Mouse (Mus musculus) bone marrow, adult 2 months (tissue): Measurements from ENCODE around the gene 2200002D01Rik. TPM values are rescaled to one million over a fixed set of nuclear protein-coding genes. Genes with fewer than 3 reads are reported as not detected.

ENCODE experiments used
- H3K27ac ChIP-seq: fragments of 200-500 bp; 2 replicates; pipeline ENCODE4 v1.5.1; 2012; ENCODE audit warnings: low read depth, mild to moderate bottlenecking, control low read depth, inconsistent platforms, low read length; ENCODE audit not compliant: control insufficient read depth, poor library complexity, insufficient read depth
- H3K4me1 ChIP-seq: fragments of 200-500 bp; 2 replicates; pipeline ENCODE4 v1.6.1; 2011; ENCODE audit warnings: low read length; ENCODE audit not compliant: control insufficient read depth, insufficient read depth
- H3K4me3 ChIP-seq: fragments of 200-500 bp; replicated peaks from 2 replicates; pipeline ENCODE3; 2011; ENCODE audit warnings: mild to moderate bottlenecking, low read depth, low read length, control low read depth; ENCODE audit not compliant: control insufficient read depth
- CTCF ChIP-seq: fragments of 200-500 bp; IDR thresholded peaks from 2 replicates; pipeline ENCODE4 v1.5.1; 2011; ENCODE audit warnings: low read length, control low read depth; ENCODE audit not compliant: control insufficient read depth, insufficient read depth
- POLR2A ChIP-seq: fragments of 200-500 bp; IDR thresholded peaks from 2 replicates; pipeline ENCODE4 v1.6.1; 2011; ENCODE audit warnings: low read depth, mild to moderate bottlenecking, control low read depth, low read length, borderline replicate concordance; ENCODE audit not compliant: control insufficient read depth
- WGBS: fragments of 180-500 bp; shearing (Covaris S2); methylation state at CpG from one replicate; pipeline ENCODE4 v1.1.7; 2018; 5-methylcytosine and 5-hydroxymethylcytosine counted together
- polyA plus RNA-seq: library from polyadenylated mRNA; stranded (reverse); fragments of >200 nt; gene quantifications from 2 replicates; pipeline ENCODE4 v1.2.4, GENCODE M21; 2011; ENCODE audit warnings: low replicate concordance; ENCODE audit not compliant: missing spikeins, insufficient read depth, insufficient read length

The 2200002D01Rik gene
- polyA plus RNA-seq, 1 experiment: 18.7 TPM

- Histone ChIP-seq H3K4me3 (no peak overlapping the region), H3K4me1 (no peaks in the 10 kb centered on the region; the same call in 1 of the 2 replicates), H3K27ac (no peak overlapping the region)
- no peak for TF ChIP-seq POLR2A
- TF ChIP-seq CTCF: no peak
- 79% methylated on average over 4 of the region's 4 CpGs for WGBS
Observed at GRCm38 (mm10) chr7:29236593-29236992, 11.7 kb downstream of the 2200002D01Rik start.

- no peak overlapping the region for H3K4me3 ChIP-seq
- H3K4me1 ChIP-seq: no peaks in the 10 kb centered on the region; the same call in 1 of the 2 replicates
- TF ChIP-seq CTCF (peak; percentile 32; the same call in 1 of the 2 replicates), POLR2A (no peak)
- 85% methylated on average over 5 of the region's 5 CpGs for WGBS
- no peak overlapping the region for H3K27ac ChIP-seq
Observed at GRCm38 (mm10) chr7:29234661-29235060, 13.6 kb downstream of the 2200002D01Rik start.

- WGBS: 23% methylated on average over 6 of the region's 6 CpGs
- H3K27ac ChIP-seq: no peak overlapping the region
- no peaks in the 10 kb centered on the region; the same call in 1 of the 2 replicates for H3K4me1 ChIP-seq
- no peak overlapping the region for H3K4me3 ChIP-seq
- no peak for TF ChIP-seq POLR2A
Observed at GRCm38 (mm10) chr7:29233745-29234144, 14.5 kb downstream of the 2200002D01Rik start.

GRCm38 (mm10) chr7:29232247-29233013 lies 15.8 kb downstream of the 2200002D01Rik start, which contains the start of gene Kcnk6:
Gene Kcnk6, minus strand, starts transcription at chr7:29232515.
- Histone ChIP-seq H3K27ac (peak within 1 kb of the TSS; percentile 58; the same call in 1 of the 2 replicates), H3K4me3 (peak within 1 kb of the TSS; percentile 92), H3K4me1 (no peaks in the 10 kb centered on the region; the same call in 1 of the 2 replicates)
- WGBS: under 1% methylated on average over 62 of the region's 62 CpGs
- no peak for TF ChIP-seq CTCF
- TF ChIP-seq POLR2A: no peak; the same call in 1 of the 2 replicates

- TF ChIP-seq POLR2A (no peak), CTCF (no peak)
- Histone ChIP-seq H3K4me1 (no peaks in the 10 kb centered on the region; the same call in 1 of the 2 replicates), H3K27ac (no peak overlapping the region), H3K4me3 (peak overlapping the region; percentile 92)
- 60% methylated on average over 3 of the region's 3 CpGs for WGBS
Observed at GRCm38 (mm10) chr7:29231517-29231916, 16.7 kb downstream of the 2200002D01Rik start.

GRCm38 (mm10) chr7:29230560-29230959 lies 17.7 kb downstream of the 2200002D01Rik start:
- WGBS: 57% methylated on average over 3 of the region's 3 CpGs

GRCm38 (mm10) chr7:29228202-29228601 lies 20.1 kb downstream of the 2200002D01Rik start:
- no peak overlapping the region for H3K4me3 ChIP-seq
- H3K4me1 ChIP-seq: no peaks in the 10 kb centered on the region; the same call in 1 of the 2 replicates
- TF ChIP-seq POLR2A (no peak), CTCF (no peak)
- no peak overlapping the region for H3K27ac ChIP-seq
- WGBS: 46% methylated on average over 4 of the region's 4 CpGs

More at GRCm38 (mm10) chr7:29230560-29230959, 17.7 kb downstream of the 2200002D01Rik start:
- Histone ChIP-seq H3K4me3 (no peak overlapping the region), H3K4me1 (no peaks in the 10 kb centered on the region; the same call in 1 of the 2 replicates), H3K27ac (no peak overlapping the region)
- no peak for TF ChIP-seq POLR2A
- TF ChIP-seq CTCF: no peak

- 90% methylated on average over 13 of the region's 13 CpGs for WGBS
- Histone ChIP-seq H3K4me3 (no peak overlapping the region), H3K4me1 (no peaks in the 10 kb centered on the region), H3K27ac (no peak overlapping the region)
- TF ChIP-seq CTCF: no peak
- no peak for TF ChIP-seq POLR2A
Observed at GRCm38 (mm10) chr7:29225520-29225919, 22.7 kb downstream of the 2200002D01Rik start.
